Mouse (Mus musculus) spleen, postnatal 10 days (tissue): ENCODE measurements around the gene Mta3.
"Not testable (repeated sequence)": the region's sequence is repeated elsewhere in the genome, so short reads cannot be mapped to it uniquely, and the experiment has no call there.

Experiments used
- DNase-seq, 2 experiments: peaks; one replicate each; pipeline ENCODE4 v3.0.0; 2021 to 2022; ENCODE audit warnings: low spot score in 2 of 2

Mta3 gene

DNA sequence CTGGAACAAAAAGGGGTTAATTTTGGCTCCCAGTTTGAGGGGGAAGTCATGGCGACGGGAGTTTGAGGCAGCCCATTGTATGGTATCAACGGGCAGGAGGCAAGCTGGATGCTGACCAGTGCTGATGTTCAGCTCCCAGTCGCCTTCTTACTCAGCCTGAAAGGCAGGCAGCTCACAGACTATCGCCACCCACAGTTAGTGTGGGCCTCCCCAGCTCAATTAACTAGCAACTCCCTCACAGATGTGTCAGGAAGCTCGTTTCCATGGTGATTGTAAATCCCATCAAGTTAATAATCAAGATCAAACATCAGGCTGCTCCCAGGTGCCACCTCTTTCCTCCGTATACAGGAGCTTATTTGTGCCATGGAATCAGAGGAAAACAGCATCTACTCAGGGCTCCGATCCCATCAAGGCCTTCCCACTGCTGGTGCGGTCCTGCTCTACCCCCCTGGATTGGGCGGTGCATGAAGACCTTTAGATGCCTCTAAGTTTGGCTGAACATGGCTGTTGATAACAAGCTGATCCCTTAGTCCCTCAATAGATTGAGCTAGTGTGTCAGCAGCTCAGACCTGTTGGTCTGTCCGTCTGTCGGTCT lies 143.2 kb downstream of the Mta3 start:
- no peak for DNase-seq

DNA sequence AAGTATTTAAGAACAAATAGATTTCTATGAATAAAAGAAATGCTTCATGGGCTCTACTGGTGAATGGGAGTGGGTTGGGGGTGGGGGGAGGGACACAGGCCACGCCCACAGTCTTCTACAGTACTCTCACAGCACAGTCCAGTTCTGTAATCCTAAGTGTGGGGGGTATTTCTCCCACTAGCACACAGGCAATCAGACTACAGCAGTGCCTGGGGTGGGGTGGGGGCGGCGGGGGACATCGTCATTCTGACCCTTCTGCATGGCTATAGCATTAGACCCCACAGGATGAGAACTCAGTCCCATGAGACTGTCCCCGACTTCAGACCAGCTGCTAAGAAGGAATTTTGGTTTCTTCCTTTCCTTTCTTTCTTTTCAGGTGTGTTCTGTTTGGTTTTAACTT lies 143.8 kb downstream of the Mta3 start:
- DNase-seq = no peak

- peak; percentile 88 to 93 for DNase-seq
Observed at GRCm38 (mm10) chr17:83850458-83850857, 144.5 kb downstream of the Mta3 start.

DNA sequence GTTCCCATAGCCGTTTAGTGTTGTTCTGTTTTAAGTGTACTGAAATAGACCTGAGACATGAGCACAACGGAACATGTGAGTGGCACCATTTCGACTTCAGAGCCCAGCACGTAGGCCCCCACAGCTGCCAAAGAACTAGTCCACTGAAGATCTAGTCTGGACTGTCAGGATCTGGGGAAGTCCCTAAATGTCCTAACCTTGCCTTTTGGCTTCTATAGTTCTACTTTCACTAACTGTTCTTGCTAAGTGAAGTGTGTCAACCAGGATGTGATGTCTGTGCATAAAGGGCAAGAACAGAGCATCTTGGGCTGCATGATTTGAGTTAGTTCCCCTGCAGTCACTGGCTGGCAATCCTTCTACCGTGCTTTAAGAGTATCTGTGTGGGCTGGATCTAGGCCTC lies 144.9 kb downstream of the Mta3 start:
- DNase-seq = no peak

DNA sequence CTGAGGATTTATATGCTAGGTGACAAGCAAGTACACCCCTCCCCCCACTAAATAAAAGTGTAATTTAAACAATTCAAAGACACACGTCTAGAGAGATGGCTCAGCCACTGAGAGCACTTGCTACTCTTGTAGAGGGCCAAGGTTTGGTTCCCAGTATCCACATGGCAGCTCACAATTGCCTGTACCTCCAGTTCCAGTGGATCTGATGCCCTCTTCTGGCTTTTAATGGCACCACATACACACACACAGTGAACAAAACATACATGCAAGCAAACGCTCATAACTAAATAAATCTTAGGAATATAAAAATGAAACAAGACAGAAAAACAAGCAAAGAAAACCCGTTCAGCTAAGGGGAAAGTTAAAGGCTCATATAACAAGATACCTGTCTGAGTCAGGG lies 147.9 kb downstream of the Mta3 start:
- DNase-seq = no peak

GRCm38 (mm10) chr17:83854284-83854918 lies 148.4 kb downstream of the Mta3 start:
- DNase-seq = peak; percentile 46 to 82

- no peak for DNase-seq
Observed at GRCm38 (mm10) chr17:83858413-83858812, 152.4 kb downstream of the Mta3 start.

GRCm38 (mm10) chr17:83859639-83860038 lies 153.7 kb downstream of the Mta3 start:
- DNase-seq = no peak

- DNase-seq = no peak
Observed at GRCm38 (mm10) chr17:83860224-83860623, 154.3 kb downstream of the Mta3 start.

- not testable (repeated sequence) for DNase-seq
Observed at GRCm38 (mm10) chr17:83860968-83861367, 155.0 kb downstream of the Mta3 start.

DNA sequence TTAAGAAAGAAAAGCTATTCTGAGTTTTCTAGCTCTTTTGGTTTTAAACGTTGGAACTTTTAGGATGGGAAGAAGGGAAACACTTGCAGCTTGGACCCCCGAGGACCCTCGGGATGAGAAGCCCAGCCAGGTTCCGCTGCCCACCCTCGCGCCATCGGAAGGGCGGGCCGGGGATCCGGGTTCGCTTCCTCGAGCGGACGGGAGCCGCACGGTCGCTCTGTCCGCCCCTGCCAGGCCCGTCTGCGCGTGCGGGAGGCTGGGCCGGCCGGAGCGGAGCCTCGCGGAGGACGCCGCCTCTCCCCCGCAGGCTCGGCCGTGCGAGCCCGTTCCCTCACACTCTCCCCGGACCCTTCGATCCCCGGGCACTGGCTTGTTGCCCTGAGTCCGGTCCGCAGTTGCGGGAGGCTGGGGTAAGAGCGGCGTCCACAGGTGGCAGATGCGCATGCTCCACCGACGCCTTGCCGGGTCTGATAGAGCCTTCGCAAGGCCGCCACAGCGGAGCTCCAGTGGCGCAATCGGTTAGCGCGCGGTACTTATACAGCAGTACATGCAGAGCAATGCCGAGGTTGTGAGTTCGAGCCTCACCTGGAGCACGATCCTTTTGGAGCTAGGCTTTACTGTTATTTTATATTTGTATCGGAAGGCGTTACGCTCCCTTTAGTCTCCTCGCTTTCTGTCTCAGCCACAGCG lies 155.6 kb downstream of the Mta3 start:
- DNase-seq = peak; percentile 96 to 99

DNA sequence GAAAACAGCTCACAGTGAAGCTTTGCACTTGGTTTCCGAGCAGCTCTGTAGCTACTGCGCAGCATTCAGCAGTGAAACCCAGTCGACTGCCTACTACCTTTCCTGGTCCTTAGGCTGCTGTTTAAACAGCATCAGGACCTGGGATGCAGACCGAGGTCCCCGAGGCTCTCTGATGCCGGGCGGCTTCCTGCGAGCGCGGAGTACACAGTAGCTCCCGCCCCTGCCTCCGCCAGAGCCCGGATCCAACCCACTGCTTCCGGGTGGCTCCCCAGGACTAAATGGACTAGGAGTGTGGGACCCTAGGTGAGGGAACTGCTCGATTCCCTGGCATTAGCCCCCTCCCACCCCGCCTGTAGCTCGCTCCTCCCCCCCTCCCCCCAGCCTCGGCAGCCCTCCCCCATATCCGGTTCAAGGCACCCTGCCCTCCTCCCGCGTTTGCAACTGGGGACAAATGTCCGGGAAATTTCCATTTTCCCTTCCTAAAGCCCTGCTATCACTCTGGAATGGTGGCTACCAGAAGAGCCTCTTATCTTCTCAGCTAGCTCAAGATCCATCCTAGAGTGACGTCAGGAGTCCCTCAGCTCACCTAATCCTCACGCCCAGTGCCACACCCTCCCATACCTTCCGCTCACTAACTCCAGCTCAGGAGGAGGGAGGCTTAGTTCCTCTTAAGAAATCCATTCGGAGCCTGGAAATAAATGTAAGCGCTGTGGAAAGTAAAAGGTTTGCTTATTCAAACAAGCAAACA lies 156.3 kb downstream of the Mta3 start:
- peak; percentile 67 for DNase-seq

DNA sequence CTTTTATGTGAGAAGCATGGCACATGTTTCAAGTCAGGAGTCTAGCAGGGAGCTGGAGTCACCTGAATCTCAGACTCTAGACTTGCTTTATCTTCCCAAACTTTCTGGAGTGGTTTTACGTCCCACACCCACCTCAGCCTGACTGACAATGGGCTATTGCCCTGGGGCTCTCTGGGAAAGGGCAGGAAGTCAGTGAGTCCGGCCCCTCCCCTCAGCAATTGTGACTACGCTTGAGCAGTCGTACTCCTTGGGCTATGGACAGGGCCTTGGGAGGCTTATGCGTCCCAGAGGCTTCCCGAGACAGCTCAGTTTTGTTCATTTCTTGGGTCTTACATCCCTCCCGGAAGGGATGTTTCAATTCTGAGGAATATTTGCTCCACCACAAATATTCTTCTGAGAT lies 159.4 kb downstream of the Mta3 start:
- no peak for DNase-seq

DNA sequence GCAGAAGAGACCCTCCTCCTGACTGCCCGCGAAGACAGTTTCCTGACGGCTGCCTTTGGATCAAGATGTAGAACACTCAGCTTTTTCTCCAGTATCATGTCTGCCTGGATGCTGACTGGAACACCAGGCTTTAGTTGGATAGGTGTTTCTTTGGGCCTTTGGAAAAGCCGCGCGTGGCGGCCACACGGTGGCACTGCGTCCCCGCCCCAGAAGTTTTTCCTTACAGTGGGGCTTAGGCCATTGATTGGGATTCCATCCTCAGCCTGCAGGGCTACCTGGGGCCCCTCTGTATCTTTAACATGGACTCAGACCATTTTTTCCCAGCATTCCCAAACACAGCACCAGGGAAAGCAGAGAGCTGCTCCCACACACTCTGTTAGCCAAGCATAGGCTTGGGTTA lies 160.6 kb downstream of the Mta3 start:
- DNase-seq = no peak

GRCm38 (mm10) chr17:83870385-83870784 lies 164.4 kb downstream of the Mta3 start:
- no peak for DNase-seq
